Mouse (Mus musculus): ENCODE measurements at regions not wholly inside any gene's neighbourhood (a gene's known extent, or its start where the extent isn't known, plus 50 kb on each side); places are given as distances from the start of the nearest gene placed in this dataset.

GRCm38 (mm10) chr2:167833290-167833953 is 98.4 kb upstream of the Ptpn1 start:
- TF ChIP-seq FLI1 (IDR thresholded peaks at IDR 0.05; ENCODE audit: low read length) (no peak), GATA1 (IDR thresholded peaks at IDR 0.05; ENCODE audit: borderline replicate concordance, low read length) (no peak)

Data from megakaryocyte, embryonic 14.5 days (primary cell).